Mouse (Mus musculus) cerebral cortex, adult 2 months (tissue): ENCODE results near the gene Dph6.

ENCODE experiments used
- WGBS: fragments of 180-500 bp; shearing (Covaris S2); methylation state at CpG from one replicate; pipeline ENCODE4 v1.1.7; 2018; 5-methylcytosine and 5-hydroxymethylcytosine counted together

The Dph6 gene

GRCm38 (mm10) chr2:114536032-114536431 is 118.7 kb downstream of the Dph6 start:
- WGBS: 81% methylated on average over 1 of the region's 1 CpGs

GRCm38 (mm10) chr2:114531010-114531756 is 123.6 kb downstream of the Dph6 start:
- WGBS: 87% methylated on average over 5 of the region's 5 CpGs

GRCm38 (mm10) chr2:114520414-114520813 is 134.3 kb downstream of the Dph6 start:
- WGBS: 62% methylated on average over 5 of the region's 5 CpGs

- 70% methylated on average over 3 of the region's 3 CpGs for WGBS
These were observed 134.9 kb downstream of the Dph6 start for GRCm38 (mm10) chr2:114519907-114520306.

GRCm38 (mm10) chr2:114492398-114492797 is 162.4 kb downstream of the Dph6 start:
- 34% methylated on average over 3 of the region's 3 CpGs for WGBS

- 88% methylated on average over 3 of the region's 3 CpGs for WGBS
These were observed 162.9 kb downstream of the Dph6 start for GRCm38 (mm10) chr2:114491907-114492306.
